Mouse (Mus musculus): ENCODE data around the gene Mogat1. TPM values are rescaled to one million over a fixed set of nuclear protein-coding genes. Genes with fewer than 3 reads are reported as not detected.
"Not testable (repeated sequence)": the region's sequence is repeated elsewhere in the genome, so short reads cannot be mapped to it uniquely, and the experiment has no call there.

Gene Mogat1
- polyA plus RNA-seq, 1 experiment from 2014 or later = 1.9 TPM

DNA sequence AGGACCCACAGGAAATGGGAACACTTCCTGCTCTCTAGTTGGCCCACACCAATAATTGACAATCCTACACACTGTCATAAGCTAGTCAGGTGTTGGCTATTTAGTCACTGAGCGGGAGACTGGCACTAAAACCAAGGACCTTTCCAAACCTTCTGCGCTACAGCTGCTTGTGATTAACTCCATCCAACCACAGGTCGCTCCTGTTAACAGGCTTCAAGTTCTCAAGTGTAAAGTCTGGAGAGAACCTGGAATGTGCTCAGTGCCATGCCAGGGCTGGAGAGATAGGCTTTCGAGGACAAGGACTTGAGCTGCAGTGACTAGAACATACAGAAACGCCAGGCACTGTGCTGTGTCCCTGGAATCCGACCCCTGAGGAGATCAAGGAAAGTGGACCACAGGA, 28.4 kb downstream of the Mogat1 start:
- DNase-seq (ENCODE audit: low spot score) = peak; percentile 40

DNA sequence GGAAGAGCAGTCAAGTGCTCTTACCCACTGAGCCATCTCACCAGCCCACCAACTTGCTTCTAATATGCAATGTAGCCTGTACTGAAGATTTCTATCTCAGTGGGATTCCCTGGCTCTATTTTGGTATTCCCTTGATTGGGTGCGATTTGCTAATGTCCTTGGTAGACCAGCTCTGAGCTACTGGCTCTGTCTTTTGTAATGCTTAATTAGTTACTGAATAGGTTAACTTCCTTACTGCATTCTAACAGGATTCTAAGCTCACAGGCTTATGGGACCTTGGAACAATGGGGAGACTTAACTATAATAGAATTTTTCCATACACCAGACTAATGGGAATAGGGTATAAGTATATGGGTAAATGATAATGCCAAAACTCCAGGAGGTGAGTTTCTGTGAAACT, 32.8 kb downstream of the Mogat1 start:
- not testable (repeated sequence) for H3K4me3 ChIP-seq (ENCODE audit: low read depth, low read length); H3K4me1 ChIP-seq (ENCODE audit: control insufficient read depth, insufficient read depth, low read length); H3K27me3 ChIP-seq (ENCODE audit: control insufficient read depth, insufficient read depth, low read length); H3K9me3 ChIP-seq (replicated peaks; ENCODE audit: control insufficient read depth, low read length); H3K27ac ChIP-seq (replicated peaks; ENCODE audit: low read depth, low read length); ATAC-seq (replicated peaks; ENCODE audit: insufficient number of reproducible peaks, low FRiP score, low TSS enrichment, low read depth); H3K4me2 ChIP-seq (ENCODE audit: low read depth, low read length); H3K9ac ChIP-seq (replicated peaks; ENCODE audit: low read length); DNase-seq (ENCODE audit: low spot score); H3K36me3 ChIP-seq (replicated peaks; ENCODE audit: control insufficient read depth, insufficient read depth, low read depth, low read length)
- WGBS = 70% methylated on average over 1 of the region's 1 CpGs

More for the DNA sequence above, 28.4 kb downstream of the Mogat1 start:
- Histone ChIP-seq H3K4me1 (ENCODE audit: control insufficient read depth, insufficient read depth, low read length) (no peaks in the 10 kb centered on the region), H3K4me2 (ENCODE audit: low read depth, low read length) (no peak overlapping the region), H3K27ac (replicated peaks; ENCODE audit: low read depth, low read length) (no peak overlapping the region), H3K9ac (replicated peaks; ENCODE audit: low read length) (no peak overlapping the region), H3K9me3 (replicated peaks; ENCODE audit: control insufficient read depth, low read length) (no peaks in the 10 kb centered on the region), H3K4me3 (ENCODE audit: low read depth, low read length) (no peak overlapping the region), H3K27me3 (ENCODE audit: control insufficient read depth, insufficient read depth, low read length) (no peaks in the 10 kb centered on the region), H3K36me3 (replicated peaks; ENCODE audit: control insufficient read depth, insufficient read depth, low read depth, low read length) (no peaks in the 10 kb centered on the region)
- WGBS = 50% methylated on average over 6 of the region's 6 CpGs
- ATAC-seq (replicated peaks; ENCODE audit: insufficient number of reproducible peaks, low FRiP score, low TSS enrichment, low read depth) = no peak

DNA sequence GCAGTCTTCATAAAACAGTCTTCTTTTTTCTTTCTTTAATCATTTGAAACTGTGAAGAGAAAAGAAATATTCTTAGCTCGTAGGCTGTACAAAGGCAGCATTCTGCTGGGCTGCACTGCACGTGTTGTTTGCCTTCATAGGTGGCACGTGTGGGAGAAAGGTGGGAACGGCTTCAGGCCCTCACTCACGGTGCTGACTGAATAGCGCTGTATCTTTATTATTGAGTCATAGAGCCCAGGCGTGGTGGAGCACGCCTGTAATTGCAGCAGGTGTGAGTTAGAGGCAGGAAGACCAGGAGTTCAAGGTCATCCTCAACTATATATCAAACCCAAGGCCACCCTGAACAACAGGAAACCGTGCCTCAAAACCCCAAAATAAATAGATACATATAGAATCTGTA, 35.5 kb downstream of the Mogat1 start:
- WGBS = 89% methylated on average over 9 of the region's 9 CpGs
- Histone ChIP-seq H3K27ac (replicated peaks; ENCODE audit: low read depth, low read length) (no peak overlapping the region), H3K4me1 (ENCODE audit: control insufficient read depth, insufficient read depth, low read length) (no peaks in the 10 kb centered on the region), H3K36me3 (replicated peaks; ENCODE audit: control insufficient read depth, insufficient read depth, low read depth, low read length) (no peaks in the 10 kb centered on the region), H3K9ac (replicated peaks; ENCODE audit: low read length) (no peak overlapping the region), H3K9me3 (replicated peaks; ENCODE audit: control insufficient read depth, low read length) (no peaks in the 10 kb centered on the region), H3K4me2 (ENCODE audit: low read depth, low read length) (no peak overlapping the region), H3K27me3 (ENCODE audit: control insufficient read depth, insufficient read depth, low read length) (no peaks in the 10 kb centered on the region), H3K4me3 (ENCODE audit: low read depth, low read length) (no peak overlapping the region)
- ATAC-seq (replicated peaks; ENCODE audit: insufficient number of reproducible peaks, low FRiP score, low TSS enrichment, low read depth) (no peak), DNase-seq (ENCODE audit: low spot score) (no peak)

DNA sequence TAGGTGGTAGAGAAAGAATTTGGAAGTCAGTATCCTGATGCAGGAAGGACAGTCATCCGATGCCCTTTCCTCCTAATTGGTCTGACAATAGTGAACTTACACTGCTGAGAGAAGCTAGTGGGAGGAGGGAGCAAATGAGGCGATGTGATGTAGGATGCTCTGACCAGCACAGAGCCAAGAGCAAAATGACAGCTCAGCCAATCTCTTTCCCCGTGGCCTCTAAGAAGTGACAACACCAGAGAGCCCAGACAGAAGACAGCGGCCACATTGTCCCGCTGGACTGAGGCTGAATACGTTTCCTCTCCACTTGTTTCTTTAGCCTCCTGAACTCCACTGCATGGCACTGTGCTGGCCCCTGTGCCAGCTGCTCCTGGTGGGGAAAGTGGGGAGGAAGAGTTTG, 38.2 kb downstream of the Mogat1 start:
- H3K27ac ChIP-seq (replicated peaks; ENCODE audit: low read depth, low read length) = no peak overlapping the region
- H3K4me2 ChIP-seq (ENCODE audit: low read depth, low read length) = no peak overlapping the region
- no peaks in the 10 kb centered on the region for H3K9me3 ChIP-seq (replicated peaks; ENCODE audit: control insufficient read depth, low read length)
- ATAC-seq (replicated peaks; ENCODE audit: insufficient number of reproducible peaks, low FRiP score, low TSS enrichment, low read depth) (0 out of 2 replicates have a peak, but pooled peaks have one; percentile 29), DNase-seq (ENCODE audit: low spot score) (no peak)
- H3K9ac ChIP-seq (replicated peaks; ENCODE audit: low read length) = no peak overlapping the region
- WGBS = 24% methylated on average over 6 of the region's 6 CpGs
- no peaks in the 10 kb centered on the region for H3K4me1 ChIP-seq (ENCODE audit: control insufficient read depth, insufficient read depth, low read length)
- H3K27me3 ChIP-seq (ENCODE audit: control insufficient read depth, insufficient read depth, low read length) = no peaks in the 10 kb centered on the region
- no peak overlapping the region for H3K4me3 ChIP-seq (ENCODE audit: low read depth, low read length)
- no peaks in the 10 kb centered on the region for H3K36me3 ChIP-seq (replicated peaks; ENCODE audit: control insufficient read depth, insufficient read depth, low read depth, low read length)

DNA sequence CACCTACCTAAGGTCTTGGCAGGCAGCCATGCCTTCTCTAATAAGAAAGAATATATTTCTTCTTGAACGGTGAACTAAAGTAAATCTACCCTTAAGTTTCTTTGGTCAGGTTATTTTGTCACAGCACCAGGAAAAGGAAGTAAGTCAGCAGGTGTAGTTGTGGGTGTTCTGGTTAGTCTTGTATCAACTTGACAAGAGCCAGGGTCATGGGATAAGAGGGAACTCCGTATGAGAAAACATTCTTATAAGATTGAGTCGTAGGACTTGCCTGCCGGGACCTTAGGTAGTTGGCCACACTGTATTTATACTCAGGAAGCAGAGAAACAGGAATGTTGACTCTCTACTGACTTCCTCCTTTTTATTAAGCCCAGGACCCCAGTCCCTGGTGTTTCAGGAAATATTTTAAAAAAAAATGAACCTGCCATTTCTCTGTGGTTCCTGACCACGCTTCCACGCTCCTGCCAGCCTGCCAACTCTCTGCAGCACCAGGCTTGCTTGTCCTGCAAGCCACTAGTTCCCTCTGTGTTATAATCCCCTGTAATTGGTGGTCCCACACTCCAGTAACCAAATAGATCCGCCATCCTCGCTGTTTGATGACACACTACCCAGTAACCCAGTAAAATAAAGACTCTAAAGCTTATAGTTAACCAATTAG, 43.3 kb downstream of the Mogat1 start:
- Histone ChIP-seq H3K36me3 (replicated peaks; ENCODE audit: control insufficient read depth, insufficient read depth, low read depth, low read length) (no peaks in the 10 kb centered on the region), H3K27me3 (ENCODE audit: control insufficient read depth, insufficient read depth, low read length) (no peaks in the 10 kb centered on the region), H3K9me3 (replicated peaks; ENCODE audit: control insufficient read depth, low read length) (no peaks in the 10 kb centered on the region), H3K9ac (replicated peaks; ENCODE audit: low read length) (no peak overlapping the region), H3K27ac (replicated peaks; ENCODE audit: low read depth, low read length) (no peak overlapping the region), H3K4me3 (ENCODE audit: low read depth, low read length) (no peak overlapping the region), H3K4me1 (ENCODE audit: control insufficient read depth, insufficient read depth, low read length) (no peaks in the 10 kb centered on the region), H3K4me2 (ENCODE audit: low read depth, low read length) (no peak overlapping the region)
- WGBS = 71% methylated on average over 8 of the region's 8 CpGs
- ATAC-seq (replicated peaks; ENCODE audit: insufficient number of reproducible peaks, low FRiP score, low TSS enrichment, low read depth) (no peak), DNase-seq (ENCODE audit: low spot score) (no peak)

DNA sequence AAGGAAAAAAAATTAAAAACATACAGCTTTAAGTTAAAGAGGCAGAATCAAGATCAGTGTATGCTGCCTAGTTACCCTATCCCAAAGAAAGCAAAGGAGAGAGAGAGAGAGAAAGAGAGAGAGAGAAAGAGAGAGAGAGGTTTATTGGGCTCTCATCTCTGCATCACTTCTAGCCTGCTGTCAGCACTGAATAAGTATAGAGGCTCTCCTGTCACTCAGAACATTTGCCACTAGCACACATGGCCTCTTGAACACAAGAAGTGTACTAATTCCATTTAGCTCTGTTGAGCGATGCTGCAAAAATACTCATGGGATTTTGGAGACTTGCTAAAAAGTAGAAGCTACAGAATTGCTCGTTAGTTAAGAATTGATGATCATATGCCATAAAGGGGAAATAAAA, 56.2 kb downstream of the Mogat1 start:
- Histone ChIP-seq H3K4me2 (ENCODE audit: low read depth, low read length) (no peak overlapping the region), H3K9ac (replicated peaks; ENCODE audit: low read length) (no peak overlapping the region), H3K4me3 (ENCODE audit: low read depth, low read length) (no peak overlapping the region), H3K9me3 (replicated peaks; ENCODE audit: control insufficient read depth, low read length) (no peaks in the 10 kb centered on the region), H3K27ac (replicated peaks; ENCODE audit: low read depth, low read length) (no peak overlapping the region; the same call in 1 of the 2 replicates), H3K36me3 (replicated peaks; ENCODE audit: control insufficient read depth, insufficient read depth, low read depth, low read length) (no peaks in the 10 kb centered on the region), H3K27me3 (ENCODE audit: control insufficient read depth, insufficient read depth, low read length) (no peaks in the 10 kb centered on the region), H3K4me1 (ENCODE audit: control insufficient read depth, insufficient read depth, low read length) (no peaks in the 10 kb centered on the region)
- DNase-seq (ENCODE audit: low spot score) (no peak), ATAC-seq (replicated peaks; ENCODE audit: insufficient number of reproducible peaks, low FRiP score, low TSS enrichment, low read depth) (no peak)
- WGBS = 56% methylated on average over 2 of the region's 2 CpGs

DNA sequence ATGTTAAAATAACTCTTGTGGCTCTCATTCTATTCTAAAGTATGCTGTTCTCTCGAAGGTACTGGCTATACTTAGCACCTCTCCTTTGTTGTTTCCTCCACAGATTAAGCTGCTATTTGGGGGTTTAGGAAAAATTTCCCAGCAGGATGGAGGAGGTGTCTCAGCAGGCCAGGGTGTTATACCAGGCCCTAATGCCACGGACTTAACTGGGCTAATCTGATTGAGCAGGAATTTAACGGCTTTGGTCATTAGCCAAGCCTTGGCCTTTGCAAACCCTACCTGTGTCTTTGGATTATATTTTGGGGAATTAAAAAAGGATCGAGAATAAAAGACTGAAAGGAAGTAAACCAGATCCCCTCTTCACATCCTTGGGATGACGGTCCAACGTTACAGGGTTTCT, 56.6 kb downstream of the Mogat1 start:
- H3K9me3 ChIP-seq (replicated peaks; ENCODE audit: control insufficient read depth, low read length) = no peaks in the 10 kb centered on the region
- H3K4me1 ChIP-seq (ENCODE audit: control insufficient read depth, insufficient read depth, low read length) = no peaks in the 10 kb centered on the region
- DNase-seq (ENCODE audit: low spot score) (peak; percentile 11), ATAC-seq (replicated peaks; ENCODE audit: insufficient number of reproducible peaks, low FRiP score, low TSS enrichment, low read depth) (0 out of 2 replicates have a peak, but pooled peaks have one; percentile 16)
- no peak overlapping the region for H3K9ac ChIP-seq (replicated peaks; ENCODE audit: low read length)
- no peaks in the 10 kb centered on the region for H3K36me3 ChIP-seq (replicated peaks; ENCODE audit: control insufficient read depth, insufficient read depth, low read depth, low read length)
- 18% methylated on average over 6 of the region's 6 CpGs for WGBS
- no peak overlapping the region for H3K4me3 ChIP-seq (ENCODE audit: low read depth, low read length)
- no peak overlapping the region for H3K4me2 ChIP-seq (ENCODE audit: low read depth, low read length)
- peak overlapping the region; percentile 70 for H3K27ac ChIP-seq (replicated peaks; ENCODE audit: low read depth, low read length)
- H3K27me3 ChIP-seq (ENCODE audit: control insufficient read depth, insufficient read depth, low read length) = no peaks in the 10 kb centered on the region

DNA sequence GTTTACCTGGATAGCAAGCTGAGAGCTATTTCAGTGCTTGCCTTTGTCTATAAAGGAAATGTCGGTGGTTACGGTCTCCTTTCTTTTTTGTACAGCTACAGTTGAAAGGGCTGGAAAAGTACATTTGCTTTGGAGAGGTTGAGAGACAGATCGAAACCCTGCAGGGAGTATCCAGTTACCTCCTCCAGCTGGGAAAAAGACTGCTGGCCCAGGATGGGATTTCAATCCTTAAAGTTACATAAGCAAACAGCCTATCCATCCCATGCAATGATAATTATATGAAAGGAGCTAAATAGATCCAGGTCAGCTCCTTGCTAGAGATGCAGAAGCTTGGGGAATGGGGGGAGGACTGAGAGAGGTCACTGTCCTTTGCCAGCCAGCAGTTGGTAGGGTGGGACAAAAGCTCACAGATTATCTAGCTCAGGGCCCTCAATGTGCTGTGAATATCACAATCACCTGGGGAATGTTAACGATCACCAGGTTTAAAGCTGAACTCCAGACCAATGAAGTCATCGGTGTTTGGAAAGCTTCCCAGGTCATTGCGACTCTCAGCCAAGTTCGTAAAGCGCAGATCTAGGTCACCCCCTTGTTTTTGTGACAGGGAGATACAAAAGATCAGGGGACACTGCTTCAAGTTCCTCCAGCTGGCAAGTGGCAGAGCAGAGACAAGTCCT, 57.2 kb downstream of the Mogat1 start:
- ATAC-seq (replicated peaks; ENCODE audit: insufficient number of reproducible peaks, low FRiP score, low TSS enrichment, low read depth) (peak; percentile 73; the same call in 1 of the 2 replicates), DNase-seq (ENCODE audit: low spot score) (peak; percentile 81)
- Histone ChIP-seq H3K4me1 (ENCODE audit: control insufficient read depth, insufficient read depth, low read length) (no peaks in the 10 kb centered on the region), H3K9ac (replicated peaks; ENCODE audit: low read length) (no peak overlapping the region), H3K36me3 (replicated peaks; ENCODE audit: control insufficient read depth, insufficient read depth, low read depth, low read length) (no peaks in the 10 kb centered on the region), H3K4me3 (ENCODE audit: low read depth, low read length) (no peak overlapping the region), H3K9me3 (replicated peaks; ENCODE audit: control insufficient read depth, low read length) (no peaks in the 10 kb centered on the region), H3K27me3 (ENCODE audit: control insufficient read depth, insufficient read depth, low read length) (no peaks in the 10 kb centered on the region), H3K4me2 (ENCODE audit: low read depth, low read length) (no peak overlapping the region), H3K27ac (replicated peaks; ENCODE audit: low read depth, low read length) (peak overlapping the region; percentile 70)
- 14% methylated on average over 8 of the region's 8 CpGs for WGBS

Data from embryonic facial prominence, embryonic 11.5 days (tissue).